Mouse (Mus musculus) left cerebral cortex, adult 18-20 months (tissue): ENCODE data around the gene Trmt10b. TPM values are rescaled to one million over a fixed set of nuclear protein-coding genes. Genes with fewer than 3 reads are reported as not detected.

Source experiments
- DNase-seq, 2 experiments: peaks; one replicate each; pipeline ENCODE4 v3.0.0; 2021 to 2022; ENCODE audit warnings: low spot score in 2 of 2, mixed read lengths in 1 of 2
- total RNA-seq, 2 experiments: library from RNA; stranded (reverse); gene quantifications; 2 replicates each; pipeline ENCODE4 v1.2.3; 2021

Gene Trmt10b
- total RNA-seq, 2 experiments from 2014 or later, result 11.6 to 16.0 TPM

GRCm38 (mm10) chr4:45341226-45341625, 44.3 kb downstream of the Trmt10b start:
- no peak for DNase-seq

- peak; percentile 92 to 93 for DNase-seq
Observed at GRCm38 (mm10) chr4:45341669-45342249, 44.8 kb downstream of the Trmt10b start, which contains the start of gene Dcaf10. TSS of gene Dcaf10 (plus strand) at chr4:45342101.

- DNase-seq, result peak; percentile 38 to 64
Observed at GRCm38 (mm10) chr4:45342286-45343155, 45.6 kb downstream of the Trmt10b start, which contains the start of gene Exosc3. TSS of gene Exosc3 (minus strand) at chr4:45342732.

GRCm38 (mm10) chr4:45356653-45357052, 59.7 kb downstream of the Trmt10b start:
- DNase-seq, result no peak

Other genes starting within 250 kb of the Trmt10b start
- gene Fbxo10, start 212.5 kb upstream of the Trmt10b start, total RNA-seq, result 10 to 100 TPM; 31.4 to 32.4 TPM
- gene Tomm5, start 189.0 kb upstream of the Trmt10b start, total RNA-seq, result 10 to 100 TPM; 68.7 to 79.6 TPM
- 10 to 100 TPM in 1 of 2 experiments, 1 to 10 TPM in 1; 9.2 to 11.9 TPM for gene Frmpd1, start 112.3 kb upstream of the Trmt10b start, total RNA-seq
- gene Dcaf10, start 45.0 kb downstream of the Trmt10b start, total RNA-seq, result 10 to 100 TPM; 18.0 to 18.8 TPM
- gene Exosc3, start 45.6 kb downstream of the Trmt10b start, total RNA-seq, result 10 to 100 TPM; 16.2 to 18.2 TPM
- gene Slc25a51, start 111.6 kb downstream of the Trmt10b start, total RNA-seq, result 100 to 1,000 TPM; 108 to 115 TPM
- gene Shb, start 235.3 kb downstream of the Trmt10b start, total RNA-seq, result 10 to 100 TPM in 1 of 2 experiments, 1 to 10 TPM in 1; 8.3 to 12.9 TPM